ENCODE assay signal across 10 mouse cellular contexts in the genomic region with DNA sequence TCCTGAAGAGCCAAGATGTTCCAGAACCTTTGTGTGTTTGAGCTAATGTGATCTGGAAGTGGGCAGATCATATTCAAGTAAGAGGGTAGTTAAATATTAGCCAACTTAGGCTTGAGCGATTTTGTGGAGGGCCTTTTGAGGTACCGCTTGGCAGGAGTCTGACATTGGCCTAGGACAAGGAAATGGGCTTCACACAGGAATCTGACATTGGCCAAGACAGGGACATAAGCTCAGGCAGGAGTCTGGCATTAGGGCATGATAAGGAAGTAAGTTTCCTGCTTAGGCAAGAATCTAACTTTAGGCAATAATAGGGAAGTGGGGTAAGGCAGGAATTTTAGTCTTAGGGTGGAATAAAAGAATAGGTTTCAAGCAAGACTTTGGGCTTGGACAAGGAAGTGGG. TPM values are rescaled to one million over a fixed set of nuclear protein-coding genes. Genes with fewer than 3 reads are reported as not detected.
DNase-seq lines count a peak whose midpoint lies in the region; ATAC-seq and TF ChIP-seq lines count a peak whose summit lies in the region.
"Had no signal": no experiment of that assay in that cellular context is flagged by ENCODE, and none has a peak within 500 bp of the region (broad histone marks: within the 10 kb centered on the region; RNA-seq: fewer than 3 reads in every experiment).

No protein-coding gene starts in this region.

- no peak for ATAC-seq in hindbrain, embryonic 13.5 days (ENCODE audit: low FRiP score)
- no peak for ATAC-seq in hindbrain, postnatal 0 days
- no peak for ATAC-seq in neural tube, embryonic 12.5 days (ENCODE audit: low FRiP score, low read depth)
- no peak for ATAC-seq in neural tube, embryonic 14.5 days (ENCODE audit: low read depth)

- no peaks in the 10 kb centered on the region for H3K9me3 ChIP-seq in hindbrain, embryonic 13.5 days
- no peaks in the 10 kb centered on the region for H3K9me3 ChIP-seq in hindbrain, postnatal 0 days (ENCODE audit: low read length)
- H3K9me3 ChIP-seq in neural tube, embryonic 12.5 days = no peaks in the 10 kb centered on the region
- H3K9me3 ChIP-seq in limb, embryonic 10.5 days (replicated peaks) = no peaks in the 10 kb centered on the region
- H3K9me3 ChIP-seq in neural tube, embryonic 14.5 days (ENCODE audit: control insufficient read depth, low read length) = no peaks in the 10 kb centered on the region

- no peak overlapping the region for H3K9ac ChIP-seq in hindbrain, embryonic 13.5 days
- no peak overlapping the region for H3K9ac ChIP-seq in hindbrain, postnatal 0 days (replicated peaks; ENCODE audit: low read length)
- H3K9ac ChIP-seq in neural tube, embryonic 12.5 days = no peak overlapping the region
- no peak overlapping the region for H3K9ac ChIP-seq in neural tube, embryonic 14.5 days (replicated peaks; ENCODE audit: low read depth, low read length)

- no peak overlapping the region for H3K27ac ChIP-seq in hindbrain, embryonic 13.5 days
- H3K27ac ChIP-seq in hindbrain, postnatal 0 days = no peak overlapping the region
- H3K27ac ChIP-seq in neural tube, embryonic 12.5 days = no peak overlapping the region
- H3K27ac ChIP-seq in limb, embryonic 10.5 days = no peak overlapping the region
- no peak overlapping the region for H3K27ac ChIP-seq in neural tube, embryonic 14.5 days (ENCODE audit: low read depth, low read length)

- 50% methylated on average over 2 of the region's 2 CpGs for WGBS in hindbrain, embryonic 13.5 days
- WGBS in hindbrain, postnatal 0 days = 58% methylated on average over 2 of the region's 2 CpGs
- WGBS in neural tube, embryonic 12.5 days = 47% methylated on average over 2 of the region's 2 CpGs
- WGBS in limb, embryonic 10.5 days = 62% methylated on average over 2 of the region's 2 CpGs
- 51% methylated on average over 2 of the region's 2 CpGs for WGBS in neural tube, embryonic 14.5 days

- TF ChIP-seq CTCF in hindbrain, postnatal 0 days (IDR thresholded peaks at IDR 0.05; ENCODE audit: low read depth) = no peak

- peak overlapping the region; percentile 48; the same call in 1 of the 2 replicates for H3K4me2 ChIP-seq in hindbrain, embryonic 13.5 days
- no peak overlapping the region for H3K4me2 ChIP-seq in hindbrain, postnatal 0 days (ENCODE audit: low read depth, low read length)
- H3K4me2 ChIP-seq in neural tube, embryonic 12.5 days (replicated peaks) = peak overlapping the region; percentile 56; the same call in 1 of the 2 replicates
- H3K4me2 ChIP-seq in neural tube, embryonic 14.5 days (ENCODE audit: low read depth, low read length) = 0 out of 2 replicates have a peak overlapping the region, but pooled peaks have one; percentile 38

- no peak overlapping the region for H3K4me3 ChIP-seq in hindbrain, embryonic 13.5 days
- H3K4me3 ChIP-seq in hindbrain, postnatal 0 days (ENCODE audit: low read length) = no peak overlapping the region
- no peak overlapping the region for H3K4me3 ChIP-seq in neural tube, embryonic 12.5 days
- H3K4me3 ChIP-seq in limb, embryonic 10.5 days = peak overlapping the region; percentile 38; the same call in 1 of the 2 replicates
- H3K4me3 ChIP-seq in neural tube, embryonic 14.5 days (ENCODE audit: low read depth, low read length) = no peak overlapping the region

- H3K36me3 ChIP-seq in hindbrain, embryonic 13.5 days = no peaks in the 10 kb centered on the region
- H3K36me3 ChIP-seq in hindbrain, postnatal 0 days (ENCODE audit: insufficient read depth, low read length) = no peaks in the 10 kb centered on the region
- no peaks in the 10 kb centered on the region for H3K36me3 ChIP-seq in neural tube, embryonic 12.5 days
- H3K36me3 ChIP-seq in limb, embryonic 10.5 days = no peaks in the 10 kb centered on the region
- H3K36me3 ChIP-seq in neural tube, embryonic 14.5 days (ENCODE audit: control insufficient read depth, insufficient read depth, low read length) = no peaks in the 10 kb centered on the region

- peaks cover 20% of the 10 kb centered on the region; the same call in 1 of the 2 replicates for H3K4me1 ChIP-seq in hindbrain, embryonic 13.5 days (replicated peaks)
- no peaks in the 10 kb centered on the region for H3K4me1 ChIP-seq in hindbrain, postnatal 0 days (ENCODE audit: insufficient read depth, low read length)
- 0 out of 2 replicates have a peak, but pooled peaks cover 6% of the 10 kb centered on the region for H3K4me1 ChIP-seq in neural tube, embryonic 12.5 days
- H3K4me1 ChIP-seq in limb, embryonic 10.5 days = peaks cover 20% of the 10 kb centered on the region
- H3K4me1 ChIP-seq in neural tube, embryonic 14.5 days (ENCODE audit: control insufficient read depth, insufficient read depth, low read length) = no peaks in the 10 kb centered on the region

- DNase-seq in hindbrain, postnatal 0 days (ENCODE audit: low spot score) = no peak
- no peak for DNase-seq in neural tube, embryonic 10.5 days (ENCODE audit: extremely low spot score, low spot score)
- no peak for DNase-seq in limb, embryonic 10.5 days (ENCODE audit: low spot score)
- DNase-seq in cerebellum, postnatal 36 days = no peak
- DNase-seq in adrenal gland, adult 8-10 months = no peak

- peaks cover 22% of the 10 kb centered on the region for H3K27me3 ChIP-seq in hindbrain, embryonic 13.5 days
- H3K27me3 ChIP-seq in hindbrain, postnatal 0 days (ENCODE audit: insufficient read depth, low read length) = no peaks in the 10 kb centered on the region
- peaks cover 14% of the 10 kb centered on the region for H3K27me3 ChIP-seq in neural tube, embryonic 12.5 days (replicated peaks)
- peaks cover 24% of the 10 kb centered on the region for H3K27me3 ChIP-seq in limb, embryonic 10.5 days (ENCODE audit: low read depth, poor library complexity, severe bottlenecking)
- no peaks in the 10 kb centered on the region for H3K27me3 ChIP-seq in neural tube, embryonic 14.5 days (ENCODE audit: control insufficient read depth, insufficient read depth, low read length)

RNA-seq across cellular contexts. Expression of a gene that starts 0.4 kb away (rescaled TPM):
- 2.0 and 3.6 TPM in 2 replicates for polyA plus RNA-seq in hindbrain, embryonic 13.5 days (2015; fragmentation: Nextera tagmentation; extraction: Ambion mirVana)
- 1.8 and 2.4 TPM in 2 replicates for total RNA-seq in hindbrain, postnatal 0 days (2014; rRNA removed)
- 0.95 and 1.9 TPM in 2 replicates for polyA plus RNA-seq in hindbrain, postnatal 0 days (2015; fragmentation: Nextera tagmentation; extraction: Ambion mirVana)
- polyA plus RNA-seq in neural tube, embryonic 12.5 days (2016; fragmentation: Nextera tagmentation; extraction: Ambion mirVana) = 1.1 and 1.8 TPM in 2 replicates
- 0.06 and 0.45 TPM in 2 replicates for polyA plus RNA-seq in limb, embryonic 10.5 days (2016; fragmentation: Nextera tagmentation; extraction: Ambion mirVana)
- 2.5 and 3.8 TPM in 2 replicates for polyA plus RNA-seq in neural tube, embryonic 14.5 days (2014; fragmentation: Nextera tagmentation; extraction: Ambion mirVana)
- total RNA-seq in adrenal gland, adult 8-10 months (2022) = 1 to 10 TPM in 1 of 4 experiments, under 1 TPM in 3; 0.73 to 1.6 (median 0.82) TPM
- polyA plus RNA-seq: C2C12 had no signal

RNA-seq across cellular contexts. Expression of a gene that starts 18.1 kb away (rescaled TPM):
- 0.43 and 0.57 TPM in 2 replicates for polyA plus RNA-seq in hindbrain, embryonic 13.5 days (2015; fragmentation: Nextera tagmentation; extraction: Ambion mirVana)
- total RNA-seq in hindbrain, postnatal 0 days (2014; rRNA removed) = 5.2 and 6.1 TPM in 2 replicates
- 0.92 and 1.5 TPM in 2 replicates for polyA plus RNA-seq in hindbrain, postnatal 0 days (2015; fragmentation: Nextera tagmentation; extraction: Ambion mirVana)
- polyA plus RNA-seq in neural tube, embryonic 12.5 days (2016; fragmentation: Nextera tagmentation; extraction: Ambion mirVana) = 0.39 and 0.66 TPM in 2 replicates
- 0.70 and 1.2 TPM in 2 replicates for polyA plus RNA-seq in limb, embryonic 10.5 days (2016; fragmentation: Nextera tagmentation; extraction: Ambion mirVana)
- 0.32 and 0.52 TPM in 2 replicates for polyA plus RNA-seq in neural tube, embryonic 14.5 days (2014; fragmentation: Nextera tagmentation; extraction: Ambion mirVana)
- total RNA-seq in adrenal gland, adult 8-10 months (2022) = 1 to 10 TPM; 1.2 to 2.6 (median 1.8) TPM

RNA-seq across cellular contexts. Expression of a gene that starts 23.9 kb away (rescaled TPM):
- 79.0 and 79.8 TPM in 2 replicates for polyA plus RNA-seq in hindbrain, embryonic 13.5 days (2015; fragmentation: Nextera tagmentation; extraction: Ambion mirVana)
- total RNA-seq in hindbrain, postnatal 0 days (2014; rRNA removed) = 125 and 131 TPM in 2 replicates
- 122 and 130 TPM in 2 replicates for polyA plus RNA-seq in hindbrain, postnatal 0 days (2015; fragmentation: Nextera tagmentation; extraction: Ambion mirVana)
- 80.2 and 82.0 TPM in 2 replicates for polyA plus RNA-seq in neural tube, embryonic 12.5 days (2016; fragmentation: Nextera tagmentation; extraction: Ambion mirVana)
- 99.8 and 103 TPM in 2 replicates for polyA plus RNA-seq in limb, embryonic 10.5 days (2016; fragmentation: Nextera tagmentation; extraction: Ambion mirVana)
- polyA plus RNA-seq in neural tube, embryonic 14.5 days (2014; fragmentation: Nextera tagmentation; extraction: Ambion mirVana) = 95.3 and 104 TPM in 2 replicates
- total RNA-seq in adrenal gland, adult 8-10 months (2022) = 10 to 100 TPM; 42.7 to 50.6 (median 44.6) TPM

RNA-seq across cellular contexts. Expression of a gene that starts 33.7 kb away (rescaled TPM):
- polyA plus RNA-seq in hindbrain, embryonic 13.5 days (2015; fragmentation: Nextera tagmentation; extraction: Ambion mirVana) = 303 and 305 TPM in 2 replicates
- total RNA-seq in hindbrain, postnatal 0 days (2014; rRNA removed) = 320 and 323 TPM in 2 replicates
- 285 and 286 TPM in 2 replicates for polyA plus RNA-seq in hindbrain, postnatal 0 days (2015; fragmentation: Nextera tagmentation; extraction: Ambion mirVana)
- 326 and 327 TPM in 2 replicates for polyA plus RNA-seq in neural tube, embryonic 12.5 days (2016; fragmentation: Nextera tagmentation; extraction: Ambion mirVana)
- 321 and 323 TPM in 2 replicates for polyA plus RNA-seq in limb, embryonic 10.5 days (2016; fragmentation: Nextera tagmentation; extraction: Ambion mirVana)
- polyA plus RNA-seq in neural tube, embryonic 14.5 days (2014; fragmentation: Nextera tagmentation; extraction: Ambion mirVana) = 301 and 308 TPM in 2 replicates
- 100 to 1,000 TPM; 167 to 191 (median 174) TPM for total RNA-seq in adrenal gland, adult 8-10 months (2022)

RNA-seq across cellular contexts. Expression of a gene that starts 34.0 kb away (rescaled TPM):
- 1.7 and 2.1 TPM in 2 replicates for polyA plus RNA-seq in hindbrain, embryonic 13.5 days (2015; fragmentation: Nextera tagmentation; extraction: Ambion mirVana)
- total RNA-seq in hindbrain, postnatal 0 days (2014; rRNA removed) = not detected in 2 replicates
- polyA plus RNA-seq in hindbrain, postnatal 0 days (2015; fragmentation: Nextera tagmentation; extraction: Ambion mirVana) = 0.91 and 1.4 TPM in 2 replicates
- polyA plus RNA-seq in neural tube, embryonic 12.5 days (2016; fragmentation: Nextera tagmentation; extraction: Ambion mirVana) = 1.6 and 1.7 TPM in 2 replicates
- polyA plus RNA-seq in limb, embryonic 10.5 days (2016; fragmentation: Nextera tagmentation; extraction: Ambion mirVana) = 2.6 and 3.4 TPM in 2 replicates
- polyA plus RNA-seq in neural tube, embryonic 14.5 days (2014; fragmentation: Nextera tagmentation; extraction: Ambion mirVana) = 0.50 and 0.75 TPM in 2 replicates
- 1 to 10 TPM; 3.0 to 6.9 (median 3.7) TPM for total RNA-seq in adrenal gland, adult 8-10 months (2022)
- total RNA-seq: left cerebral cortex, adult 8-10 months had no signal
